Mouse (Mus musculus) T-helper 17 cell (primary cell): ENCODE results near the gene Elp5.

Source experiments
- in situ Hi-C, 2 experiments: fragments of 300-600 bp; cut with MboI, MseI; formaldehyde crosslinking; loops; 1 replicate in 1 of 2; 2 replicates in 1 of 2; pipeline ENCODE4 v1.15.1; 2025; ENCODE audit warnings: high pct_unique_total_duplicates in 2 of 2

Gene Elp5

GRCm38 (mm10) chr11:69982225-69982624 lies at the start of gene Elp5:
Gene Elp5 (minus strand): TSS chr11:69982517.
- in situ Hi-C loops, result no loop called here

GRCm38 (mm10) chr11:70031321-70031670 lies 49.0 kb upstream of the Elp5 start:
- in situ Hi-C loops, result loop anchor here in 1 of 2 experiments (5.0 kb wide), 1 partner anchor 691 kb away; no protein-coding TSS in a partner anchor

- in situ Hi-C loops, result loop anchor here in 1 of 2 experiments (5.0 kb wide), 1 partner anchor 692 kb away; no protein-coding TSS in a partner anchor
These were observed 48.5 kb upstream of the Elp5 start for GRCm38 (mm10) chr11:70030651-70031320.

GRCm38 (mm10) chr11:70029829-70030550 lies 47.7 kb upstream of the Elp5 start:
- in situ Hi-C loops, result loop anchor here in 1 of 2 experiments (5.0 kb wide), 1 partner anchor 692 kb away; no protein-coding TSS in a partner anchor

GRCm38 (mm10) chr11:70029130-70029801 lies 46.9 kb upstream of the Elp5 start:
- in situ Hi-C loops, result no loop called here

- in situ Hi-C loops, result no loop called here
These were observed 46.2 kb upstream of the Elp5 start for GRCm38 (mm10) chr11:70028401-70029129.

GRCm38 (mm10) chr11:70027397-70027796 lies 45.1 kb upstream of the Elp5 start:
- in situ Hi-C loops, result no loop called here

- in situ Hi-C loops, result no loop called here
These were observed 44.4 kb upstream of the Elp5 start for GRCm38 (mm10) chr11:70026689-70027088.

GRCm38 (mm10) chr11:70024151-70024514 lies 41.8 kb upstream of the Elp5 start:
- in situ Hi-C loops, result no loop called here

- in situ Hi-C loops, result no loop called here
These were observed 41.3 kb upstream of the Elp5 start for GRCm38 (mm10) chr11:70023481-70024150.

GRCm38 (mm10) chr11:70021264-70022132 lies 39.2 kb upstream of the Elp5 start:
- in situ Hi-C loops, result no loop called here

GRCm38 (mm10) chr11:70020731-70021263 lies 38.5 kb upstream of the Elp5 start:
- in situ Hi-C loops, result no loop called here

GRCm38 (mm10) chr11:70020022-70020631 lies 37.8 kb upstream of the Elp5 start:
- in situ Hi-C loops, result no loop called here

GRCm38 (mm10) chr11:70019495-70020021 lies 37.2 kb upstream of the Elp5 start:
- in situ Hi-C loops, result loop anchor here in 1 of 2 experiments (10.0 kb wide), 1 partner anchor 915 kb away; no protein-coding TSS in a partner anchor

- in situ Hi-C loops, result loop anchor here in 1 of 2 experiments (10.0 kb wide), 1 partner anchor 914 kb away; no protein-coding TSS in a partner anchor
These were observed 36.0 kb upstream of the Elp5 start for GRCm38 (mm10) chr11:70018131-70018990.

GRCm38 (mm10) chr11:70017199-70017767 lies 35.0 kb upstream of the Elp5 start:
- in situ Hi-C loops, result loop anchor here in 1 of 2 experiments (10.0 kb wide), 1 partner anchor 912 kb away; no protein-coding TSS in a partner anchor

GRCm38 (mm10) chr11:70016669-70017068 lies 34.4 kb upstream of the Elp5 start, which contains the start of gene Dlg4:
Gene Dlg4 (plus strand): TSS chr11:70016942.
- in situ Hi-C loops, result loop anchor here in 1 of 2 experiments (10.0 kb wide), 1 partner anchor 912 kb away; no protein-coding TSS in a partner anchor
